Mouse (Mus musculus): ENCODE measurements around the gene Taok2.

- TF ChIP-seq CTCF (IDR thresholded peaks at IDR 0.05; ENCODE audit: borderline replicate concordance, control insufficient read depth, extremely low read depth, insufficient read depth, low read length, poor library complexity) = no peak
- no peak for TF ChIP-seq POLR2A (IDR thresholded peaks at IDR 0.05; ENCODE audit: control insufficient read depth, extremely low read depth, insufficient read depth, low read length, poor library complexity)
Observed at GRCm38 (mm10) chr7:126822741-126823140, 61.8 kb downstream of the Taok2 start.
